Mouse (Mus musculus) E14TG2a.4 (cell line): ENCODE measurements around the gene Gm45021.

Experiments
- H3K27me3 ChIP-seq: 2 replicates; pipeline ENCODE4 v1.6.1; 2014; ENCODE audit warnings: low read length, control low read depth; ENCODE audit not compliant: insufficient read depth
- H3K36me3 ChIP-seq: 2 replicates; pipeline ENCODE4 v1.6.1; 2014; ENCODE audit warnings: low read length, control low read depth; ENCODE audit not compliant: insufficient read depth
- H3K4me1 ChIP-seq: replicated peaks from 2 replicates; pipeline ENCODE4 v1.6.1; 2014; ENCODE audit warnings: low read depth, low read length, control low read depth
- H3K4me3 ChIP-seq: replicated peaks from 2 replicates; pipeline ENCODE4 v1.5.1; 2014; ENCODE audit warnings: mild to moderate bottlenecking, low read length
- H3K9me3 ChIP-seq: 2 replicates; pipeline ENCODE4 v1.6.1; 2014; ENCODE audit warnings: low read length, control low read depth
- CTCF ChIP-seq: conservative IDR thresholded peaks from 2 replicates; pipeline ENCODE4 v1.5.1; 2014; ENCODE audit warnings: low read length
- NANOG ChIP-seq: IDR thresholded peaks from 2 replicates; pipeline ENCODE4 v1.6.1; 2014; ENCODE audit warnings: borderline replicate concordance, low read length, mixed read lengths
- POU5F1 ChIP-seq: IDR thresholded peaks from 2 replicates; pipeline ENCODE4 v1.6.1; 2014; ENCODE audit warnings: low read length, borderline replicate concordance

The Gm45021 gene

GRCm38 (mm10) chr6:48642764-48643292 lies 53.4 kb downstream of the Gm45021 start:
- Histone ChIP-seq H3K36me3 (no peaks in the 10 kb centered on the region), H3K4me1 (no peaks in the 10 kb centered on the region), H3K27me3 (peaks cover 19% of the 10 kb centered on the region), H3K9me3 (no peaks in the 10 kb centered on the region), H3K4me3 (no peak overlapping the region)
- TF ChIP-seq POU5F1 (no peak), CTCF (peak; percentile 58)

- Histone ChIP-seq H3K4me3 (no peak overlapping the region), H3K4me1 (no peaks in the 10 kb centered on the region), H3K36me3 (no peaks in the 10 kb centered on the region), H3K27me3 (peaks cover 18% of the 10 kb centered on the region), H3K9me3 (no peaks in the 10 kb centered on the region)
- TF ChIP-seq CTCF (peak; percentile 69), NANOG (no peak), POU5F1 (no peak)
Measured at GRCm38 (mm10) chr6:48645660-48646308, 56.4 kb downstream of the Gm45021 start.

GRCm38 (mm10) chr6:48646309-48646690 lies 56.9 kb downstream of the Gm45021 start:
- TF ChIP-seq CTCF (no peak), NANOG (no peak), POU5F1 (no peak)
- Histone ChIP-seq H3K9me3 (no peaks in the 10 kb centered on the region), H3K4me3 (no peak overlapping the region), H3K36me3 (no peaks in the 10 kb centered on the region), H3K27me3 (peaks cover 18% of the 10 kb centered on the region), H3K4me1 (no peaks in the 10 kb centered on the region)

- Histone ChIP-seq H3K4me3 (no peak within 1 kb of the TSS), H3K27me3 (peaks cover 21% of the 10 kb centered on the region), H3K4me1 (no peaks in the 10 kb centered on the region), H3K9me3 (no peaks in the 10 kb centered on the region), H3K36me3 (no peaks in the 10 kb centered on the region)
- TF ChIP-seq CTCF = no peak
- TF ChIP-seq POU5F1 = no peak
- no peak for TF ChIP-seq NANOG
Measured at GRCm38 (mm10) chr6:48646995-48647394, 57.6 kb downstream of the Gm45021 start, which contains the start of gene Gimap8. Gene Gimap8, plus strand, starts transcription at chr6:48647234.

DNA sequence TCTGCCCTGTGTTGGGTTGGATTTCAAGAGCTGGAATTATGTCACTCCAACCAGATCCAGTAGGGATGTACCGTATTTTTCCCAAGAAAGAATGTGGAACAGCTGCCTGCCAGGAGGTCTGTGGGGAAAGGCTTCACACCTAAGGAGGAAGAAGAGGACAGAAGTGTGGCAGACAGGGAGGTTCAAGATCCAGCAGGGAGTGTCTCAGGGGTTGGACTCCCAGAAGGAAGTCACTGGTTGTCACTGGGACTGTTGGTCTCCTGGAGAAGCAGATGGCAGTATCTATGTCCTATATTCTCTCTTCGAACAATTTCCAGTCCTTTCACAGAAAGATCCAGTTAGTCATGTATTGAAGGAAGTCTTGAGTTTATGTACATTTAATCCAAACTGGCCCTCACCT lies 58.2 kb downstream of the Gm45021 start:
- H3K36me3 ChIP-seq = no peaks in the 10 kb centered on the region
- no peaks in the 10 kb centered on the region for H3K9me3 ChIP-seq
- H3K4me3 ChIP-seq = no peak overlapping the region
- H3K4me1 ChIP-seq = no peaks in the 10 kb centered on the region
- H3K27me3 ChIP-seq = peaks cover 21% of the 10 kb centered on the region
- TF ChIP-seq CTCF (no peak), NANOG (no peak), POU5F1 (no peak)

GRCm38 (mm10) chr6:48648779-48649178 lies 59.4 kb downstream of the Gm45021 start:
- H3K4me3 ChIP-seq = no peak overlapping the region
- no peak for TF ChIP-seq POU5F1
- no peak for TF ChIP-seq NANOG
- TF ChIP-seq CTCF = no peak
- H3K27me3 ChIP-seq = peaks cover 21% of the 10 kb centered on the region
- H3K4me1 ChIP-seq = no peaks in the 10 kb centered on the region
- no peaks in the 10 kb centered on the region for H3K9me3 ChIP-seq
- H3K36me3 ChIP-seq = no peaks in the 10 kb centered on the region

GRCm38 (mm10) chr6:48650041-48650440 lies 60.6 kb downstream of the Gm45021 start:
- H3K27me3 ChIP-seq = peaks cover 15% of the 10 kb centered on the region
- H3K36me3 ChIP-seq = no peaks in the 10 kb centered on the region
- no peaks in the 10 kb centered on the region for H3K9me3 ChIP-seq
- no peak overlapping the region for H3K4me3 ChIP-seq
- TF ChIP-seq CTCF = no peak
- no peak for TF ChIP-seq NANOG
- no peak for TF ChIP-seq POU5F1
- no peaks in the 10 kb centered on the region for H3K4me1 ChIP-seq

- Histone ChIP-seq H3K9me3 (peaks cover 4% of the 10 kb centered on the region; the same call in 1 of the 2 replicates), H3K27me3 (no peaks in the 10 kb centered on the region), H3K4me3 (no peak overlapping the region), H3K36me3 (no peaks in the 10 kb centered on the region), H3K4me1 (no peaks in the 10 kb centered on the region)
- no peak for TF ChIP-seq POU5F1
- no peak for TF ChIP-seq CTCF
- no peak for TF ChIP-seq NANOG
Measured at GRCm38 (mm10) chr6:48658721-48659120, 69.3 kb downstream of the Gm45021 start.
